Mouse (Mus musculus) forebrain, embryonic 12.5 days (tissue): ENCODE measurements around the gene Dmpk. TPM values are rescaled to one million over a fixed set of nuclear protein-coding genes. Genes with fewer than 3 reads are reported as not detected.

Source experiments
- ATAC-seq: fragments of 200-750 bp; cut with Nextera tagmentation; 2 replicates; pipeline ENCODE4 v1.8.0; 2017; ENCODE audit warnings: moderate TSS enrichment; ENCODE audit not compliant: low FRiP score
- H3K27ac ChIP-seq: fragments of 300-500 bp; sonication (generic); 2 replicates; pipeline ENCODE4 v1.5.1; 2016; ENCODE audit warnings: mild to moderate bottlenecking
- H3K27me3 ChIP-seq: fragments of 300-500 bp; sonication (generic); 2 replicates; pipeline ENCODE4 v1.6.1; 2016; ENCODE audit warnings: mild to moderate bottlenecking
- H3K36me3 ChIP-seq: fragments of 300-500 bp; sonication (generic); replicated peaks from 2 replicates; pipeline ENCODE4 v1.6.1; 2016; ENCODE audit warnings: mild to moderate bottlenecking
- H3K4me1 ChIP-seq: fragments of 300-500 bp; sonication (generic); 2 replicates; pipeline ENCODE4 v1.6.1; 2016
- H3K4me2 ChIP-seq: fragments of 300-500 bp; sonication (generic); 2 replicates; pipeline ENCODE4 v1.6.1; 2016; ENCODE audit warnings: mild to moderate bottlenecking, moderate library complexity
- H3K4me3 ChIP-seq: fragments of 300-500 bp; sonication (generic); replicated peaks from 2 replicates; pipeline ENCODE4 v1.5.1; 2016; ENCODE audit warnings: mild to moderate bottlenecking
- H3K9ac ChIP-seq: fragments of 300-500 bp; sonication (generic); 2 replicates; pipeline ENCODE4 v1.6.1; 2016; ENCODE audit warnings: mild to moderate bottlenecking
- H3K9me3 ChIP-seq: fragments of 300-500 bp; sonication (generic); 2 replicates; pipeline ENCODE4 v1.6.1; 2016
- WGBS: fragments of 180-500 bp; shearing (Covaris S2); methylation state at CpG from one replicate; pipeline ENCODE4 v1.1.7; 2016; 5-methylcytosine and 5-hydroxymethylcytosine counted together
- polyA plus RNA-seq: library from polyadenylated mRNA; unstranded; fragments of >200 nt; fragmentation: Nextera tagmentation; extraction: Ambion mirVana; gene quantifications from 2 replicates; pipeline ENCODE4 v1.2.1, GENCODE M21; 2016

Gene Dmpk
- polyA plus RNA-seq, 1 experiment from 2014 or later: 12.3 TPM

- peaks cover 50% of the 10 kb centered on the region for H3K36me3 ChIP-seq
- ATAC-seq: no peak
- peaks cover 26% of the 10 kb centered on the region for H3K4me1 ChIP-seq
- 83% methylated on average over 14 of the region's 14 CpGs for WGBS
- H3K27ac ChIP-seq: no peak overlapping the region
- peak overlapping the region; percentile 98 for H3K9ac ChIP-seq
- 0 out of 2 replicates have a peak, but pooled peaks cover 4% of the 10 kb centered on the region for H3K9me3 ChIP-seq
- peak overlapping the region; percentile 92 for H3K4me2 ChIP-seq
- peak overlapping the region; percentile 96 for H3K4me3 ChIP-seq
- no peaks in the 10 kb centered on the region for H3K27me3 ChIP-seq
Measured at GRCm38 (mm10) chr7:19077761-19078160, 5.9 kb upstream of the Dmpk start.

- peaks cover 34% of the 10 kb centered on the region for H3K4me1 ChIP-seq
Measured at GRCm38 (mm10) chr7:19078732-19079131, 4.9 kb upstream of the Dmpk start.

GRCm38 (mm10) chr7:19080451-19080950 is 3.1 kb upstream of the Dmpk start:
- H3K27ac ChIP-seq: no peak overlapping the region
- H3K9ac ChIP-seq: no peak overlapping the region; the same call in 1 of the 2 replicates
- WGBS: 91% methylated on average over 19 of the region's 19 CpGs
- peaks cover 69% of the 10 kb centered on the region for H3K36me3 ChIP-seq
- no peak for ATAC-seq
- peaks cover 44% of the 10 kb centered on the region for H3K4me1 ChIP-seq
- no peak overlapping the region for H3K4me3 ChIP-seq
- H3K9me3 ChIP-seq: no peaks in the 10 kb centered on the region
- H3K27me3 ChIP-seq: peaks cover 7% of the 10 kb centered on the region; the same call in 1 of the 2 replicates
- no peak overlapping the region for H3K4me2 ChIP-seq

More at GRCm38 (mm10) chr7:19078732-19079131, 4.9 kb upstream of the Dmpk start:
- no peak overlapping the region for H3K9ac ChIP-seq
- 84% methylated on average over 3 of the region's 3 CpGs for WGBS
- no peak overlapping the region for H3K27ac ChIP-seq
- ATAC-seq: no peak
- no peak overlapping the region for H3K4me2 ChIP-seq
- H3K4me3 ChIP-seq: no peak overlapping the region
- peaks cover 60% of the 10 kb centered on the region for H3K36me3 ChIP-seq
- 0 out of 2 replicates have a peak, but pooled peaks cover 4% of the 10 kb centered on the region for H3K9me3 ChIP-seq
- H3K27me3 ChIP-seq: no peaks in the 10 kb centered on the region

GRCm38 (mm10) chr7:19082171-19082570 is 1.5 kb upstream of the Dmpk start:
- ATAC-seq: no peak
- Histone ChIP-seq H3K9me3 (no peaks in the 10 kb centered on the region), H3K27ac (no peak overlapping the region), H3K4me2 (no peak overlapping the region), H3K4me1 (peaks cover 41% of the 10 kb centered on the region), H3K9ac (0 out of 2 replicates have a peak overlapping the region, but pooled peaks have one; percentile 7), H3K36me3 (peaks cover 70% of the 10 kb centered on the region), H3K4me3 (no peak overlapping the region), H3K27me3 (peaks cover 16% of the 10 kb centered on the region; the same call in 1 of the 2 replicates)
- WGBS: 83% methylated on average over 4 of the region's 4 CpGs

GRCm38 (mm10) chr7:19083096-19083495 is 553 bp upstream of the Dmpk start:
- H3K4me2 ChIP-seq: no peak overlapping the region
- H3K9me3 ChIP-seq: no peaks in the 10 kb centered on the region
- H3K4me3 ChIP-seq: no peak overlapping the region
- H3K27me3 ChIP-seq: peaks cover 16% of the 10 kb centered on the region; the same call in 1 of the 2 replicates
- no peak overlapping the region for H3K27ac ChIP-seq
- no peak overlapping the region for H3K9ac ChIP-seq
- H3K4me1 ChIP-seq: peaks cover 32% of the 10 kb centered on the region
- peaks cover 76% of the 10 kb centered on the region for H3K36me3 ChIP-seq
- 68% methylated on average over 6 of the region's 6 CpGs for WGBS
- ATAC-seq: no peak

GRCm38 (mm10) chr7:19084277-19084771 is 675 bp downstream of the Dmpk start:
- Histone ChIP-seq H3K27ac (no peak overlapping the region), H3K4me1 (peaks cover 31% of the 10 kb centered on the region), H3K27me3 (peaks cover 16% of the 10 kb centered on the region; the same call in 1 of the 2 replicates), H3K36me3 (peaks cover 75% of the 10 kb centered on the region), H3K9me3 (no peaks in the 10 kb centered on the region), H3K4me3 (no peak overlapping the region), H3K4me2 (no peak overlapping the region), H3K9ac (no peak overlapping the region)
- ATAC-seq: no peak
- 79% methylated on average over 6 of the region's 6 CpGs for WGBS

- peaks cover 16% of the 10 kb centered on the region; the same call in 1 of the 2 replicates for H3K27me3 ChIP-seq
- 23% methylated on average over 9 of the region's 9 CpGs for WGBS
- ATAC-seq: no peak
Measured at GRCm38 (mm10) chr7:19084921-19085473, 1.3 kb downstream of the Dmpk start.

GRCm38 (mm10) chr7:19085495-19085894 is 1.8 kb downstream of the Dmpk start:
- Histone ChIP-seq H3K4me3 (no peak overlapping the region), H3K9me3 (no peaks in the 10 kb centered on the region), H3K9ac (no peak overlapping the region; the same call in 1 of the 2 replicates), H3K4me2 (no peak overlapping the region), H3K27me3 (peaks cover 16% of the 10 kb centered on the region), H3K36me3 (peaks cover 73% of the 10 kb centered on the region), H3K4me1 (peaks cover 31% of the 10 kb centered on the region), H3K27ac (0 out of 2 replicates have a peak overlapping the region, but pooled peaks have one; percentile 13)
- ATAC-seq: no peak
- 11% methylated on average over 6 of the region's 6 CpGs for WGBS

More at GRCm38 (mm10) chr7:19084921-19085473, 1.3 kb downstream of the Dmpk start:
- 0 out of 2 replicates have a peak overlapping the region, but pooled peaks have one; percentile 13 for H3K27ac ChIP-seq
- peaks cover 31% of the 10 kb centered on the region for H3K4me1 ChIP-seq
- H3K4me2 ChIP-seq: no peak overlapping the region
- H3K9ac ChIP-seq: no peak overlapping the region; the same call in 1 of the 2 replicates
- H3K9me3 ChIP-seq: no peaks in the 10 kb centered on the region
- H3K4me3 ChIP-seq: no peak overlapping the region
- peaks cover 74% of the 10 kb centered on the region for H3K36me3 ChIP-seq

GRCm38 (mm10) chr7:19086042-19086441 is 2.4 kb downstream of the Dmpk start:
- Histone ChIP-seq H3K27ac (no peak overlapping the region), H3K9me3 (no peaks in the 10 kb centered on the region), H3K4me1 (peaks cover 32% of the 10 kb centered on the region), H3K36me3 (peaks cover 73% of the 10 kb centered on the region), H3K27me3 (peaks cover 21% of the 10 kb centered on the region), H3K4me2 (no peak overlapping the region), H3K9ac (no peak overlapping the region), H3K4me3 (no peak overlapping the region)
- 9% methylated on average over 14 of the region's 14 CpGs for WGBS
- ATAC-seq: no peak

- ATAC-seq: no peak
- Histone ChIP-seq H3K27ac (no peak overlapping the region), H3K4me3 (no peak overlapping the region), H3K4me1 (peaks cover 39% of the 10 kb centered on the region), H3K36me3 (peaks cover 70% of the 10 kb centered on the region), H3K4me2 (no peak overlapping the region), H3K9ac (no peak overlapping the region), H3K9me3 (no peaks in the 10 kb centered on the region), H3K27me3 (peaks cover 29% of the 10 kb centered on the region)
- 54% methylated on average over 18 of the region's 18 CpGs for WGBS
Measured at GRCm38 (mm10) chr7:19086760-19087159, 3.1 kb downstream of the Dmpk start.

- H3K4me2 ChIP-seq: no peak overlapping the region
- H3K27ac ChIP-seq: no peak overlapping the region
- no peak overlapping the region for H3K4me3 ChIP-seq
- 39% methylated on average over 10 of the region's 10 CpGs for WGBS
- no peaks in the 10 kb centered on the region for H3K9me3 ChIP-seq
- H3K4me1 ChIP-seq: peaks cover 48% of the 10 kb centered on the region
- no peak overlapping the region for H3K9ac ChIP-seq
- H3K27me3 ChIP-seq: peaks cover 36% of the 10 kb centered on the region
- peaks cover 50% of the 10 kb centered on the region for H3K36me3 ChIP-seq
- no peak for ATAC-seq
Measured at GRCm38 (mm10) chr7:19088813-19089212, 5.2 kb downstream of the Dmpk start.

GRCm38 (mm10) chr7:19091913-19092312 is 8.3 kb downstream of the Dmpk start:
- WGBS: 25% methylated on average over 16 of the region's 17 CpGs
- Histone ChIP-seq H3K4me3 (peak overlapping the region; percentile 72; the same call in 1 of the 2 replicates), H3K9ac (peak overlapping the region; percentile 51), H3K27ac (peak overlapping the region; percentile 82; the same call in 1 of the 2 replicates), H3K4me1 (peaks cover 54% of the 10 kb centered on the region), H3K36me3 (peaks cover 45% of the 10 kb centered on the region), H3K27me3 (peaks cover 24% of the 10 kb centered on the region), H3K9me3 (no peaks in the 10 kb centered on the region), H3K4me2 (peak overlapping the region; percentile 95)
- no peak for ATAC-seq
